In the genomic region with DNA sequence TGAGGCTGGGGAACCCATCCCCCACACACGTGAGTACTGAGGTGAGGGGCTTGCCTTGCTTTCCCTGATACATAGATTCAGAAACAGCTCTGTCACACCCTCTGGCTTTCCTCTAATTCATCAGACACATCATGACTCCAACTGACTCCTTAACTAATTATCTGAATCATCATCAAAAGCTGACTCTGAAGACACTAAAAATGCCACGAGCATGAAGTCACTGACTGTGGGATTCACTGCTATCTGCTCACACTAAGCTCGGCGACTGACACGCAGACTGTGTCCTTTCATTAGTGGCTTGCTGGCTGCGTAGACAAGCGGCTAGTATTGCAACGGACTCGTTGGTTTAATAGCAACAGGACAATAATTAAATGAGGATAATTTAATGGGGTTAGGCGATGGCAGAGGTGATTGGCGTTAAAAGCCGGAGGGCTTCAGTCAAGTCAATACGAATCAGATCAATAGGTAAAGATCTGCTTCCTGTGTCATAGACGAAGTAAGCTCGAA, we compare ENCODE assay signal across 9 mouse cellular contexts. TPM values are rescaled to one million over a fixed set of nuclear protein-coding genes. Genes with fewer than 3 reads are reported as not detected.
DNase-seq lines count a peak whose midpoint lies in the region; ATAC-seq and TF ChIP-seq lines count a peak whose summit lies in the region.
"Had no signal": no experiment of that assay in that cellular context is flagged by ENCODE, and none has a peak within 500 bp of the region (broad histone marks: within the 10 kb centered on the region; RNA-seq: fewer than 3 reads in every experiment).

No protein-coding gene starts in this region.

- no peaks in the 10 kb centered on the region for H3K27me3 ChIP-seq in kidney, embryonic 15.5 days
- H3K27me3 ChIP-seq in kidney, adult 2 months (replicated peaks; ENCODE audit: control insufficient read depth, insufficient read depth, low read length) = no peaks in the 10 kb centered on the region
- no peaks in the 10 kb centered on the region for H3K27me3 ChIP-seq in embryonic facial prominence, embryonic 10.5 days (replicated peaks; ENCODE audit: low read depth, poor library complexity, severe bottlenecking)
- H3K27me3 ChIP-seq in intestine, embryonic 15.5 days (replicated peaks) = no peaks in the 10 kb centered on the region
- no peaks in the 10 kb centered on the region for H3K27me3 ChIP-seq in myocyte (ENCODE audit: control insufficient read depth, insufficient read depth, insufficient read length)

- 70% methylated on average over 15 of the region's 15 CpGs for WGBS in kidney, embryonic 15.5 days
- 64% methylated on average over 15 of the region's 15 CpGs for WGBS in kidney, adult 2 months
- 77% methylated on average over 15 of the region's 15 CpGs for WGBS in embryonic facial prominence, embryonic 10.5 days
- 61% methylated on average over 15 of the region's 15 CpGs for WGBS in intestine, embryonic 15.5 days

- no peak for TF ChIP-seq POLR2A in kidney, adult 2 months (IDR thresholded peaks at IDR 0.05; ENCODE audit: low read depth, low read length)
- no peak for TF ChIP-seq POLR2A in myocyte (IDR thresholded peaks at IDR 0.05; ENCODE audit: insufficient read length, low read depth)

- no peaks in the 10 kb centered on the region for H3K79me2 ChIP-seq in myocyte (ENCODE audit: control insufficient read depth, insufficient read depth)

- TF ChIP-seq CTCF in kidney, adult 2 months (conservative IDR thresholded peaks at IDR 0.05; ENCODE audit: insufficient read depth, insufficient read length, low read depth, low read length) = no peak

- peak overlapping the region; percentile 31 for H3K4me3 ChIP-seq in kidney, embryonic 15.5 days (replicated peaks)
- H3K4me3 ChIP-seq in kidney, adult 2 months (ENCODE audit: insufficient read depth, low read depth, low read length) = no peak overlapping the region
- peak overlapping the region; percentile 48 for H3K4me3 ChIP-seq in embryonic facial prominence, embryonic 10.5 days
- peak overlapping the region; percentile 23 for H3K4me3 ChIP-seq in intestine, embryonic 15.5 days (replicated peaks)
- H3K4me3 ChIP-seq in myocyte = peak overlapping the region; percentile 33

- no peak overlapping the region for H3K9ac ChIP-seq in kidney, embryonic 15.5 days
- no peak overlapping the region for H3K9ac ChIP-seq in intestine, embryonic 15.5 days

- DNase-seq in kidney, adult 2 months = no peak
- no peak for DNase-seq in embryonic facial prominence, embryonic 10.5 days (ENCODE audit: low spot score)
- no peak for DNase-seq in cerebellum, adult 9-11 months
- no peak for DNase-seq in right cerebral cortex, postnatal 4 days
- no peak for DNase-seq in spleen, postnatal 10 days (ENCODE audit: low spot score in 2 of 2)
- DNase-seq: lung, adult 18-20 months had no signal

- no peak overlapping the region for H3K27ac ChIP-seq in kidney, embryonic 15.5 days
- no peak overlapping the region for H3K27ac ChIP-seq in kidney, adult 2 months (ENCODE audit: insufficient read depth, low read depth, low read length)
- no peak overlapping the region for H3K27ac ChIP-seq in embryonic facial prominence, embryonic 10.5 days (replicated peaks)
- H3K27ac ChIP-seq in intestine, embryonic 15.5 days = no peak overlapping the region

- H3K9me3 ChIP-seq in kidney, embryonic 15.5 days (replicated peaks) = no peaks in the 10 kb centered on the region
- no peaks in the 10 kb centered on the region for H3K9me3 ChIP-seq in embryonic facial prominence, embryonic 10.5 days
- H3K9me3 ChIP-seq in intestine, embryonic 15.5 days = no peaks in the 10 kb centered on the region

- peak overlapping the region; percentile 53 for H3K4me2 ChIP-seq in kidney, embryonic 15.5 days
- peak overlapping the region; percentile 49 for H3K4me2 ChIP-seq in intestine, embryonic 15.5 days (replicated peaks)
- peak overlapping the region; percentile 77 for H3K4me2 ChIP-seq in myocyte (ENCODE audit: low read depth)

- H3K4me1 ChIP-seq in kidney, embryonic 15.5 days = peaks cover 20% of the 10 kb centered on the region
- H3K4me1 ChIP-seq in kidney, adult 2 months (ENCODE audit: control insufficient read depth, insufficient read depth, low read length) = 0 out of 2 replicates have a peak, but pooled peaks cover 2% of the 10 kb centered on the region
- peaks cover 23% of the 10 kb centered on the region for H3K4me1 ChIP-seq in embryonic facial prominence, embryonic 10.5 days
- H3K4me1 ChIP-seq in intestine, embryonic 15.5 days (replicated peaks) = peaks cover 11% of the 10 kb centered on the region

- ATAC-seq in kidney, embryonic 15.5 days (replicated peaks; ENCODE audit: low FRiP score) = no peak
- no peak for ATAC-seq in intestine, embryonic 15.5 days

- H3ac ChIP-seq in myocyte (ENCODE audit: control insufficient read depth, insufficient read length) = no peak overlapping the region

- H3K36me3 ChIP-seq in kidney, embryonic 15.5 days = no peaks in the 10 kb centered on the region
- no peaks in the 10 kb centered on the region for H3K36me3 ChIP-seq in kidney, adult 2 months (ENCODE audit: control insufficient read depth, insufficient read depth, low read length)
- H3K36me3 ChIP-seq in embryonic facial prominence, embryonic 10.5 days (replicated peaks) = no peaks in the 10 kb centered on the region
- no peaks in the 10 kb centered on the region for H3K36me3 ChIP-seq in intestine, embryonic 15.5 days
- no peaks in the 10 kb centered on the region for H3K36me3 ChIP-seq in myocyte (ENCODE audit: control insufficient read depth, insufficient read depth)

TF ChIP-seq in myocyte, 11 proteins besides CTCF, POLR2A, EP300 and RAD21:
- TF ChIP-seq USF1 (IDR thresholded peaks at IDR 0.05; ENCODE audit: low read depth) (no peak), MYOD1 (IDR thresholded peaks at IDR 0.05; ENCODE audit: control insufficient read depth in 1 of 3, insufficient read length in 2 of 3, low read depth in 2 of 3) (no peak), TCF3 (IDR thresholded peaks at IDR 0.05; ENCODE audit: insufficient read length, low read depth) (no peak), CEBPB (IDR thresholded peaks at IDR 0.05; ENCODE audit: insufficient read depth, poor library complexity, severe bottlenecking) (no peak), SRF (IDR thresholded peaks at IDR 0.05; ENCODE audit: control insufficient read depth, insufficient read length, low read depth) (no peak), REST (IDR thresholded peaks at IDR 0.05; ENCODE audit: insufficient read depth, insufficient read length) (no peak), MAX (IDR thresholded peaks at IDR 0.05; ENCODE audit: low read depth) (no peak), TCF12 (IDR thresholded peaks at IDR 0.05; ENCODE audit: insufficient read depth, poor library complexity, severe bottlenecking) (no peak), POLR2AphosphoS2 (IDR thresholded peaks at IDR 0.05; ENCODE audit: insufficient read length, low read depth) (no peak), MYOG (IDR thresholded peaks at IDR 0.05; ENCODE audit: control insufficient read depth in 1 of 3, insufficient read depth in 1 of 3, insufficient read length in 2 of 3, low read depth in 2 of 3) (no peak), E2F4 (IDR thresholded peaks at IDR 0.05; ENCODE audit: insufficient read depth) (no peak)

RNA-seq across cellular contexts. Expression of gene Plet1, which starts 6.2 kb away (rescaled TPM):
- 24.8 TPM in 2 replicates for polyA plus RNA-seq in kidney, embryonic 15.5 days (2015; fragmentation: Nextera tagmentation; extraction: Ambion mirVana)
- polyA plus RNA-seq in kidney, adult 2 months (2012; rRNA removed) = 82.6 and 86.0 TPM in 2 replicates
- 1.4 and 1.6 TPM in 2 replicates for polyA plus RNA-seq in embryonic facial prominence, embryonic 10.5 days (2016; fragmentation: Nextera tagmentation; extraction: Ambion mirVana)
- polyA plus RNA-seq in intestine, embryonic 15.5 days (2015; fragmentation: Nextera tagmentation; extraction: Ambion mirVana) = 1.7 and 2.0 TPM in 2 replicates
- polyA plus RNA-seq in myocyte (2012; fragmentation: generic; extraction: Trizol) = 7.9 TPM

RNA-seq across cellular contexts. Expression of gene Pts, which starts 28.0 kb away (rescaled TPM):
- 88.2 and 94.1 TPM in 2 replicates for polyA plus RNA-seq in kidney, embryonic 15.5 days (2015; fragmentation: Nextera tagmentation; extraction: Ambion mirVana)
- 50.2 and 58.6 TPM in 2 replicates for polyA plus RNA-seq in kidney, adult 2 months (2012; rRNA removed)
- polyA plus RNA-seq in embryonic facial prominence, embryonic 10.5 days (2016; fragmentation: Nextera tagmentation; extraction: Ambion mirVana) = 62.5 and 68.9 TPM in 2 replicates
- 93.9 and 94.1 TPM in 2 replicates for polyA plus RNA-seq in intestine, embryonic 15.5 days (2015; fragmentation: Nextera tagmentation; extraction: Ambion mirVana)
- polyA plus RNA-seq in myocyte (2012; fragmentation: generic; extraction: Trizol) = 29.4 TPM

RNA-seq across cellular contexts. Expression of gene Il18, which starts 54.1 kb away (rescaled TPM):
- polyA plus RNA-seq in kidney, embryonic 15.5 days (2015; fragmentation: Nextera tagmentation; extraction: Ambion mirVana) = 1.7 and 3.0 TPM in 2 replicates
- polyA plus RNA-seq in kidney, adult 2 months (2012; rRNA removed) = 1.4 and 2.2 TPM in 2 replicates
- 0.94 and 1.2 TPM in 2 replicates for polyA plus RNA-seq in embryonic facial prominence, embryonic 10.5 days (2016; fragmentation: Nextera tagmentation; extraction: Ambion mirVana)
- polyA plus RNA-seq in intestine, embryonic 15.5 days (2015; fragmentation: Nextera tagmentation; extraction: Ambion mirVana) = 17.6 and 18.8 TPM in 2 replicates
- 1.9 TPM for polyA plus RNA-seq in myocyte (2012; fragmentation: generic; extraction: Trizol)

RNA-seq across cellular contexts. Expression of gene Bco2, which starts 54.5 kb away (rescaled TPM):
- polyA plus RNA-seq in kidney, embryonic 15.5 days (2015; fragmentation: Nextera tagmentation; extraction: Ambion mirVana) = 0.08 and 0.12 TPM in 2 replicates
- 4.6 and 5.3 TPM in 2 replicates for polyA plus RNA-seq in kidney, adult 2 months (2012; rRNA removed)
- polyA plus RNA-seq in embryonic facial prominence, embryonic 10.5 days (2016; fragmentation: Nextera tagmentation; extraction: Ambion mirVana) = 0.09 and 0.34 TPM in 2 replicates
- 3.4 and 4.4 TPM in 2 replicates for polyA plus RNA-seq in intestine, embryonic 15.5 days (2015; fragmentation: Nextera tagmentation; extraction: Ambion mirVana)
- 0.02 TPM for polyA plus RNA-seq in myocyte (2012; fragmentation: generic; extraction: Trizol)
